Mouse (Mus musculus): ENCODE measurements around the gene Csf1. TPM values are rescaled to one million over a fixed set of nuclear protein-coding genes. Genes with fewer than 3 reads are reported as not detected.

The Csf1 gene
- polyA plus RNA-seq (2015; fragmentation: Nextera tagmentation; extraction: Ambion mirVana) = 15.7 and 15.9 TPM in 2 replicates

GRCm38 (mm10) chr3:107759929-107760581 is at the start of gene Csf1:
TSS of gene Csf1 (minus strand) at chr3:107760469.

GRCm38 (mm10) chr3:107695948-107696881 is 64.1 kb downstream of the Csf1 start, which contains the start of gene Ahcyl1:
TSS of gene Ahcyl1 (minus strand) at chr3:107696560.

Other genes with a start within 250 kb of the Csf1 start
- gene Slc6a17, start 242.5 kb downstream of the Csf1 start, polyA plus RNA-seq (2015; fragmentation: Nextera tagmentation; extraction: Ambion mirVana) = 0.66 and 2.7 TPM in 2 replicates
- gene Ubl4b, start 205.4 kb downstream of the Csf1 start, polyA plus RNA-seq (2015; fragmentation: Nextera tagmentation; extraction: Ambion mirVana) = not detected in 2 replicates
- not detected in 2 replicates for gene Alx3, start 165.4 kb downstream of the Csf1 start, polyA plus RNA-seq (2015; fragmentation: Nextera tagmentation; extraction: Ambion mirVana)
- not detected in 2 replicates for gene Gm10961, start 129.1 kb downstream of the Csf1 start, polyA plus RNA-seq (2015; fragmentation: Nextera tagmentation; extraction: Ambion mirVana)
- 22.0 and 23.1 TPM in 2 replicates for gene Strip1, start 128.8 kb downstream of the Csf1 start, polyA plus RNA-seq (2015; fragmentation: Nextera tagmentation; extraction: Ambion mirVana)
- 46.7 and 67.6 TPM in 2 replicates for gene Ahcyl1, start 63.9 kb downstream of the Csf1 start, polyA plus RNA-seq (2015; fragmentation: Nextera tagmentation; extraction: Ambion mirVana)
- 0.33 and 0.99 TPM in 2 replicates for gene Eps8l3, start 116.8 kb upstream of the Csf1 start, polyA plus RNA-seq (2015; fragmentation: Nextera tagmentation; extraction: Ambion mirVana)
- 172 and 235 TPM in 2 replicates for gene Gstm5, start 135.4 kb upstream of the Csf1 start, polyA plus RNA-seq (2015; fragmentation: Nextera tagmentation; extraction: Ambion mirVana)
- gene Gstm7, start 171.3 kb upstream of the Csf1 start, polyA plus RNA-seq (2015; fragmentation: Nextera tagmentation; extraction: Ambion mirVana) = 28.5 and 59.1 TPM in 2 replicates
- gene Gstm6, start 183.3 kb upstream of the Csf1 start, polyA plus RNA-seq (2015; fragmentation: Nextera tagmentation; extraction: Ambion mirVana) = 19.9 and 35.0 TPM in 2 replicates
- 0.62 and 0.68 TPM in 2 replicates for gene Gstm3, start 208.8 kb upstream of the Csf1 start, polyA plus RNA-seq (2015; fragmentation: Nextera tagmentation; extraction: Ambion mirVana)
- 126 and 199 TPM in 2 replicates for gene Gstm2, start 226.0 kb upstream of the Csf1 start, polyA plus RNA-seq (2015; fragmentation: Nextera tagmentation; extraction: Ambion mirVana)